29 mouse cellular contexts compared by ENCODE assay signal in the genomic region with DNA sequence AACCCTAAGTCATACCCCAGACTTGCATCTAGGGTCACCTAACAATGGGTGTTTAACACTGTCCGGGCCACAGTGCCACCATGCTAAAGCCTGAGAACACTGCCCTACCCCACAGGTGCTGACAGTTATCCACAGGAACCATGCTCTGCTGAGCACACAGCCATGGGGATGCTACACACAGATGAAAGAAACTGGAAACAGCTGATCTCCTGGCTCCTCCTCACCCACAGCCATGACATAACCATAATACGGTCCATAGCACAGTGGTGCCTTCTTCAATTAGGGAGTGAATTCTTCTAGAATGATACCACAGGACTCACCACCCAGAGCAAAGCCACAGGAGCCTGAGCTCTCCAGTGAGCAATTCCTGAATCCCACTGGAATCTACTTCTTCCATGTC.
DNase-seq lines count a peak whose midpoint lies in the region; ATAC-seq and TF ChIP-seq lines count a peak whose summit lies in the region.
"Had no signal": no experiment of that assay in that cellular context is flagged by ENCODE, and none has a peak within 500 bp of the region (broad histone marks: within the 10 kb centered on the region; RNA-seq: fewer than 3 reads in every experiment).

No protein-coding gene starts in this region.

- H3K36me3 ChIP-seq in kidney, postnatal 0 days (ENCODE audit: insufficient read depth, low read length), result no peaks in the 10 kb centered on the region
- H3K36me3 ChIP-seq in lung, embryonic 16.5 days (ENCODE audit: control insufficient read depth, insufficient read depth, low read length), result no peaks in the 10 kb centered on the region
- H3K36me3 ChIP-seq: embryonic facial prominence, embryonic 12.5 days; limb, embryonic 12.5 days had no signal

- WGBS in kidney, postnatal 0 days, result 84% methylated on average over 2 of the region's 2 CpGs
- 97% methylated on average over 2 of the region's 2 CpGs for WGBS in lung, embryonic 16.5 days

- ATAC-seq in kidney, postnatal 0 days (replicated peaks; ENCODE audit: low FRiP score, low read depth), result peak; percentile 53; the same call in 1 of the 2 replicates
- ATAC-seq in lung, embryonic 16.5 days (ENCODE audit: low read depth), result no peak
- ATAC-seq: forebrain, embryonic 16.5 days; intestine, postnatal 0 days; midbrain, embryonic 16.5 days had no signal

- H3K27me3 ChIP-seq in kidney, postnatal 0 days (ENCODE audit: insufficient read depth, low read length), result no peaks in the 10 kb centered on the region
- no peaks in the 10 kb centered on the region for H3K27me3 ChIP-seq in lung, embryonic 16.5 days (ENCODE audit: control insufficient read depth, insufficient read depth, low read depth, low read length)
- H3K27me3 ChIP-seq: embryonic facial prominence, embryonic 12.5 days; heart, embryonic 13.5 days; limb, embryonic 12.5 days had no signal

- no peaks in the 10 kb centered on the region for H3K9me3 ChIP-seq in kidney, postnatal 0 days (replicated peaks; ENCODE audit: low read length)
- H3K9me3 ChIP-seq in lung, embryonic 16.5 days (ENCODE audit: control insufficient read depth, low read length), result no peaks in the 10 kb centered on the region
- H3K9me3 ChIP-seq: embryonic facial prominence, embryonic 12.5 days; forebrain, embryonic 10.5 days; heart, embryonic 13.5 days; limb, embryonic 12.5 days had no signal

- H3K27ac ChIP-seq in kidney, postnatal 0 days, result no peak overlapping the region
- peak overlapping the region; percentile 83 for H3K27ac ChIP-seq in lung, embryonic 16.5 days (ENCODE audit: low read length)
- H3K27ac ChIP-seq in embryonic fibroblast, embryonic 13.5 days (ENCODE audit: insufficient read depth, low read length), result peak overlapping the region; percentile 59
- H3K27ac ChIP-seq: embryonic facial prominence, embryonic 12.5 days; forebrain, embryonic 10.5 days; heart, embryonic 13.5 days; hindbrain, embryonic 14.5 days; limb, embryonic 12.5 days; stomach, postnatal 0 days had no signal

- no peaks in the 10 kb centered on the region for H3K4me1 ChIP-seq in kidney, postnatal 0 days (replicated peaks; ENCODE audit: insufficient read depth, low read length)
- H3K4me1 ChIP-seq in lung, embryonic 16.5 days (replicated peaks; ENCODE audit: control insufficient read depth, insufficient read depth, low read length), result peaks cover 49% of the 10 kb centered on the region
- H3K4me1 ChIP-seq in embryonic fibroblast, embryonic 13.5 days (ENCODE audit: control insufficient read depth, insufficient read depth, low read length), result peaks cover 3% of the 10 kb centered on the region; the same call in 1 of the 2 replicates

- peak; percentile 31 for DNase-seq in kidney, postnatal 0 days (ENCODE audit: low spot score)
- no peak for DNase-seq in kidney, postnatal 4 days
- DNase-seq in lung, adult 18-20 months, result no peak
- peak; percentile 61 to 72 for DNase-seq in B cell, adult 2 months
- DNase-seq in adrenal gland, adult 18-20 months (ENCODE audit: low spot score in 2 of 2), result no peak
- DNase-seq in left cerebral cortex, postnatal 36 days (ENCODE audit: low spot score in 2 of 2), result no peak
- DNase-seq: adrenal gland, postnatal 14 days; cerebellum, adult 11-12 months; cerebellum, adult 9-11 months; embryo, embryonic 11 days; heart, postnatal 10 days; kidney, adult 9 months; lung, postnatal 36 days; right cerebral cortex, postnatal 4 days; thymus, adult 18-20 months; thymus, postnatal 25 days had no signal

- no peak for TF ChIP-seq CTCF in kidney, postnatal 0 days (IDR thresholded peaks at IDR 0.05; ENCODE audit: low read depth)
- TF ChIP-seq CTCF in embryonic fibroblast, embryonic 13.5 days (IDR thresholded peaks at IDR 0.05; ENCODE audit: borderline replicate concordance, insufficient read depth, low read length), result no peak

- no peak overlapping the region for H3K9ac ChIP-seq in kidney, postnatal 0 days (ENCODE audit: low read depth, low read length)
- H3K9ac ChIP-seq in lung, embryonic 16.5 days (ENCODE audit: low read length), result no peak overlapping the region
- H3K9ac ChIP-seq: embryonic facial prominence, embryonic 12.5 days; heart, embryonic 13.5 days; hindbrain, embryonic 14.5 days; limb, embryonic 12.5 days had no signal

- TF ChIP-seq POLR2A in embryonic fibroblast, embryonic 13.5 days (IDR thresholded peaks at IDR 0.05; ENCODE audit: low read depth, low read length), result no peak

- H3K4me3 ChIP-seq in kidney, postnatal 0 days (replicated peaks; ENCODE audit: low read depth, low read length), result no peak overlapping the region
- no peak overlapping the region for H3K4me3 ChIP-seq in lung, embryonic 16.5 days (ENCODE audit: low read length)
- H3K4me3 ChIP-seq in embryonic fibroblast, embryonic 13.5 days (ENCODE audit: insufficient read depth, low read length), result no peak overlapping the region
- H3K4me3 ChIP-seq: embryonic facial prominence, embryonic 12.5 days; forebrain, embryonic 10.5 days; heart, embryonic 13.5 days; limb, embryonic 12.5 days had no signal

- no peak overlapping the region for H3K4me2 ChIP-seq in kidney, postnatal 0 days (ENCODE audit: low read length)
- no peak overlapping the region for H3K4me2 ChIP-seq in lung, embryonic 16.5 days (ENCODE audit: low read depth, low read length)
- H3K4me2 ChIP-seq: embryonic facial prominence, embryonic 12.5 days; heart, embryonic 13.5 days; hindbrain, embryonic 14.5 days; limb, embryonic 12.5 days; liver, embryonic 11.5 days; midbrain, embryonic 11.5 days had no signal

- intact Hi-C loops in left cerebral cortex, postnatal 36 days (cut with DNase I), result loop anchor here (5.0 kb wide), 1 partner anchor 116 kb away; a partner anchor contains a TSS

Comparison
In these comparisons a context has a peak if more than half of its experiments do, and no peak if none do; other contexts are left out.
1. DNase-seq: peak in kidney, postnatal 0 days (single experiment) and B cell, adult 2 months (2 of 2); none in kidney, postnatal 4 days (0 of 2), lung, adult 18-20 months (0 of 2), adrenal gland, adult 18-20 months (0 of 2) and left cerebral cortex, postnatal 36 days (0 of 2).